Mouse (Mus musculus) cerebellum, postnatal 4 days (tissue): ENCODE measurements at regions not wholly inside any gene's neighbourhood (a gene's known extent, or its start where the extent isn't known, plus 50 kb on each side); places are given as distances from the start of the nearest gene placed in this dataset.

ENCODE experiments used
- DNase-seq, 2 experiments: peaks; one replicate each; pipeline ENCODE4 v3.0.0; 2022; ENCODE audit warnings: low spot score in 2 of 2, mixed read lengths in 1 of 2

- DNase-seq = no peak
These were observed 1516.2 kb downstream of the Tbl1xr1 start for GRCm38 (mm10) chr3:23592506-23593141.

DNA sequence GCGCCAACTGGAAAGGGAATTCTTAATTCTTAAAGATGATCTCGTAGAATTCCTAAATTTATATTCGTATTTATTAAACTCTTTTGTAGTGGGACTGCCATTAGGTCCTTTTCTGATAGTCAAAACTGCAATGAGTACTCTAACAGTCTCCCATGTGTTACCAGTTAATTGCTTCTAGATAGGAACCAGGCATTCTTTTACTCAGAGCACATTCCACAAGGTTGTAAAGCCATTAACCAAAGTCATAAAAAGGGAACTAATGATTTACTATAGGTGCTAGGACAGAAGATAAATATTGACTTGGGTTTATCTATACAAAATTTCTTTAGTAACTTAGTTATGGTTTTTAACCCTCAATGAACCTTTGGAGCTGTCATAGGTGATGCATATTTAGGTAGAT lies 1525.0 kb downstream of the Tbl1xr1 start:
- no peak for DNase-seq

DNA sequence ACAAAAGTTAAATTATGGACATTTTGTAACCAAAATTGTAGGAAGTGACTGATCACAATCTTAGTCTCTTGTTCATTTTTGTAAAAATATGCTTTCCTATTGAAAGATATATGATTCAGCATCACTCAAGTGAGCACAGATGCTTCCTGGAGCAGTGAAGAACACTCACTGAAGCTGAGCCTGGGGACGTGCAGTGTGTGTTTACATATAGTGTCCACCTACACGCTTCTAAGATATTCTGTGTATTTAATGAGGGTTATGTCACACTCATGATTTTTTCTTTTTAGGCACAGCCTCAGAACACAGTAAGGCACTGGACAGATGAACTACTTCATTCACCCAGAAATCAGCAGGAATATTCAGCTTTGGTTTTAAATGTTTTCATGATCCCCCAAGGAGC lies 1533.6 kb downstream of the Tbl1xr1 start:
- no peak for DNase-seq

DNA sequence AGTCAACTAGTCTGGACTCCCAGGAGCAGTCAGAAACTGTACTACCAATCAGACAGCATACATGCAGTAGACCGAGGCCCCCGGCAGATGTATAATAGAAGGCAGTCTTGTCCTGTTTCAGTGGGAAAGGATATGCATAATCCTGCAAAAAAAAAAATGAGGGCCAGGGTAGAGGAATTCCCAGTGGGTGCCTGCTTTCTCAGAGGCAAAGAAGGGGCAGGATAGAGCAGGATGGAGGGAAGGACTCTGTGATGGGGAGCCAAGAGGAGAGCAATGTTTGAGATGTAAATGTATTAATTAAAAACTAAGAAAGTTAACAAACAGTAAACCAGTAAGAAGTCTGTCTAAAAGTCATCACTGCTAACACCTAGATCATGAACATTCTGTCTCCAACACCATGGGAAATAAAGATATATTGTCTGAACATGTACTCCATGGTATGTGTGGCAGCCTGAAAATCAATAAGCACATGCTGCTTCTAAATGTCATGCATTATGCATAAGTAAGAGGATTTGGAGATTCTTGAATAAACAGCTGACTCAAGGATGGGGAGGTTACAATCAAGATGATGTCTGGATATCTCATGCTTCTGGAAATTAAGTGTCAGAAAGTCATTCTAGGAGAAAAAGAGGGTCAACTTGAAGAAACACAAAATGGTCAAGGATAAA lies 1485.3 kb downstream of the Naaladl2 start:
- DNase-seq = no peak

DNA sequence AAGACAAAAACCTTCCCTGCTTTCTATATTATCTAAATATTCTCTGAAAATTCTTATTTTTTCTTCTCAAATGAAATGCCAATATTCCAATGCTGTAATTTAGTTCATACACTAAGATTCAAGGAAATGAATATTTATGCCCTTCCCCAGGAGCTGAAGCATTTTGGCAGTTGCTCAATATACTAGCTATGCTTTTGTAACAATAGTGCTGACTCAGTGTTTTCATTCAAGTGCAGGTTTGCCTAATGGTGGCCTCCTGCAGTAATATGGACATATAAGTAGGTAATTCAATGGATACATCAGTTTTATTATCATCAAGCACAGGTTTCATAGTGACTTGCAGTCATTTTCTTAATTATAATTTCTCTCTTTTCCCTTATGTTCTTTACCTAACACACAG lies 1437.3 kb downstream of the Naaladl2 start:
- DNase-seq = no peak
